Mouse (Mus musculus) heart, postnatal 10 days (tissue): ENCODE data around the gene Isl1. TPM values are rescaled to one million over a fixed set of nuclear protein-coding genes. Genes with fewer than 3 reads are reported as not detected.

Source experiments
- DNase-seq, 2 experiments: peaks; one replicate each; pipeline ENCODE4 v3.0.0; 2021
- intact Hi-C: fragments of 180-260 bp; cut with DNase I; formaldehyde crosslinking; loops from one replicate; pipeline ENCODE4 v1.15.1; 2025
- total RNA-seq, 2 experiments: library from RNA; stranded (reverse); gene quantifications; 2 replicates each; pipeline ENCODE4 v1.2.3; 2021

The Isl1 gene
- under 1 TPM; 0.42 to 0.43 TPM for total RNA-seq

DNA sequence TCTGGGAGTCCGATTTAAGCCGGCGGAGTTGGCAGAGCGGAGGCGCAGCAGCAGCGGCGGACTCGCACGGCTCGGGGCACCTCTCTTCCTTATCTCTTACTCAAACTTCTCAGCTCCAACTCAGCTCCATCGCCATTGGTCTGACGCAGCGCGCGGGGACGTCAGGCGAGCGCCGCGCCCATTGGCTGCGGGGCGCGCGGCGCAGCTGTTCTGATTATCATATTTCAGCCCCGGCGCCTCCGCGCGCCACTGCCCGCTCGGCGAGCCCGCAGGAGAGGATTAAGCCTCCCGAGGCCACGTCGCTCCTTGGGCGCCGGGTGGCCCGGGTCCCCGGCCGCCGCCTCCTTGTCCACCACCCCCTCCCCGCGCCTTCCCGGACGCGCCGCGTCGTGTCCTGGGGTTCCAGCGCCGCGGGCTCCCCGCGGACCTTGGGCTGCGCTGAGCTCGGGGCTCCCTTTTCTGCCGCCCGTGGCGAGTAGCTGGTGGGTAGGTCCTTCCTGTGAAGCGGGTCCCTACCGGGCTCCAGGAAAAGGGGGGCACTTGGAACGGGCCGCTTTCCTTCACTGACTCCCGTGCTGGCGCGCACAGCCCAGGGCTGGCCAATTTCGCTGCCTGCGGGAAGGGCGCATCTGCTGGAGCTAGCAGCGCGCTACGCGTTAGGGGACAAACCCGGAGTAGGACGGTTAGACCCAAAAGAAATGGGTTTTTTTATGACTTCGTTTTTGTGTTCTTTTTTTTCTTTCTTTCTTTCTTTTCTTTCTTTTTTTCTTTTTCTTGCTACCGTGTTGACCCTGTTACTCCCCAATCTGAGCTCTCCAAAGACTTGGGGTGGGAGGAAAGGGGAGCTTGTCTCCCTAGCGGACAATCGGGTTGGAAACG lies at the start of gene Isl1:
Gene Isl1 (minus strand): TSS at position 106 of the 879 bp plus-strand sequence.
- intact Hi-C loops = loop anchor here (5.0 kb wide), 2 partner anchors 397 to 1078 kb away; no protein-coding TSS in a partner anchor
- DNase-seq = peak; percentile 56 to 65

- intact Hi-C loops = no loop called here
Observed at GRCm38 (mm10) chr13:116335763-116336162, 26.3 kb upstream of the Isl1 start.

GRCm38 (mm10) chr13:116313636-116314530 lies 4.4 kb upstream of the Isl1 start:
- intact Hi-C loops = loop anchor here (5.0 kb wide), 2 partner anchors 393 to 1082 kb away; no protein-coding TSS in a partner anchor
- DNase-seq = no peak

More at GRCm38 (mm10) chr13:116335763-116336162, 26.3 kb upstream of the Isl1 start:
- no peak for DNase-seq

GRCm38 (mm10) chr13:116311871-116312720 lies 2.6 kb upstream of the Isl1 start:
- DNase-seq = no peak
- intact Hi-C loops = loop anchor here (5.0 kb wide), 2 partner anchors 395 to 1080 kb away; no protein-coding TSS in a partner anchor

GRCm38 (mm10) chr13:116311011-116311410 lies 1.5 kb upstream of the Isl1 start:
- no peak for DNase-seq
- intact Hi-C loops = loop anchor here (5.0 kb wide), 2 partner anchors 396 to 1079 kb away; no protein-coding TSS in a partner anchor

GRCm38 (mm10) chr13:116310463-116310765 lies 925 bp upstream of the Isl1 start:
- DNase-seq = no peak

DNA sequence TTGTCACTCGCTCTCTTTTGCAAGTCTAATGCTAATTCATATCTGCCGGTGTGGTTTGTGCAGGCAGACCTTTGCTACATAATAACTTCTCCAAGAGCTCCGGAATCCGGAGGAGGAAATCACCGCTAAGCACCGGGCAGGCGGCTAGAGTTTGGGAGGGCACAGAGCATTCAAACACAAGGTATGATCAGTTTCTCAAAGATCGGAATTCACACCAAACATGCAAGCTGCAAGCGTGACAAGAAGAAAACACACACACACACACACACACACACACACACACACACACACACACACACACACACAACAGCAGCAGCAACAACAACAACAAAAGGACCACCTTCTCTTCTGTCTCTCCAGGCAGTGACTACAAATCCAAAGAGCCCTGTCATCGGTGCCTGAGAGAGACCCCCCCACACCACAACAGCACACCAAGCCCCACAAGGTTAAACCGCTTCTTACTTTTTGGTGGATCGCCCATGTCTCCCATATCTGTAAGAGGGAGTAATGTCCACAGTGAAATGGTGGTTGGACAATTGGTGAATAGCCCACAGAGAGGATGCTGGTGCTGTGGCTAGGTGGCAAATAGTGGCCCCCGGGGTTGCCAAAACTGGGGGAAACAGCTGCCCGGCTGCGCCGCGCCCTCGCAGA lies 431 bp downstream of the Isl1 start:
- intact Hi-C loops = no loop called here

More at GRCm38 (mm10) chr13:116310463-116310765, 925 bp upstream of the Isl1 start:
- intact Hi-C loops = loop anchor here (5.0 kb wide), 2 partner anchors 397 to 1078 kb away; no protein-coding TSS in a partner anchor

GRCm38 (mm10) chr13:116308121-116308932 lies 1.2 kb downstream of the Isl1 start:
- intact Hi-C loops = no loop called here
- DNase-seq = no peak

More for the DNA sequence above, 431 bp downstream of the Isl1 start:
- DNase-seq = no peak

- DNase-seq = no peak
- intact Hi-C loops = no loop called here
Observed at GRCm38 (mm10) chr13:116306591-116306990, 2.9 kb downstream of the Isl1 start.

- no peak for DNase-seq
- intact Hi-C loops = no loop called here
Observed at GRCm38 (mm10) chr13:116305721-116306120, 3.8 kb downstream of the Isl1 start.

DNA sequence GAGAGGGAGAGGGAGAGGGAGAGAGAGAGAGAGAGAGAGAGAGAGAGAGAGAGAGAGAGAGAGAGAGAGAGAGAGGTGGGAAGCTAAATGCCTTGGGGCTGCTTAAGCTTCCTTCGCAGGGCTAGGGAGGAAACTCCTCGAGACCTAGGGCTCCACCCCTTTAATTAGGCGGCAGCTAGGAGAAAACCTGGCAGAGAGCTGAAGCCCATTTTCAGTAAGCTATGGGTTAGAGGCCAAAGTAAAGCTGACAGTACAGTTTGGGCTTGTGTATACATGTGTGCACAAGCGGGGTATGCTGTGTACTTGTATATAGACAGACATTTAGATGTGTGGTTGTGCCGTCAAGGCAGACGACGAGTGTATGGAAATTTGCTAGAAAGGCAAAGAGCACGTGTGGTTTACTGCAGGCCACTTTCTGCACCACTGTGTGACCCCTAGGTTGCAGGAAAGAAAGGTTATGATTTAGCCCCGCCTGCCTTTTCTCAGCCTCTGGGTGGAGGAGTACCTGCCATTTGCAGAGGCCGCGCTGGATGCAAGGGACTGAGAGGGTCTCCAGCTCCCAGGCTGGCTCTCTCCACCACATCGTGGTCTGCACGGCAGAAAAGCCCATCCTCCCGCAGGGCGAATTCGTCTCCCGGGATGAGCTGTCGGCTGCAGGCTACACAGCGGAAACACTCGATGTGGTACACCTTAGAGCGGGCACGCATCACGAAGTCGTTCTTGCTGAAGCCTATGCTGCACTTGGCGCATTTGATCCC lies 4.6 kb downstream of the Isl1 start:
- intact Hi-C loops = no loop called here

DNA sequence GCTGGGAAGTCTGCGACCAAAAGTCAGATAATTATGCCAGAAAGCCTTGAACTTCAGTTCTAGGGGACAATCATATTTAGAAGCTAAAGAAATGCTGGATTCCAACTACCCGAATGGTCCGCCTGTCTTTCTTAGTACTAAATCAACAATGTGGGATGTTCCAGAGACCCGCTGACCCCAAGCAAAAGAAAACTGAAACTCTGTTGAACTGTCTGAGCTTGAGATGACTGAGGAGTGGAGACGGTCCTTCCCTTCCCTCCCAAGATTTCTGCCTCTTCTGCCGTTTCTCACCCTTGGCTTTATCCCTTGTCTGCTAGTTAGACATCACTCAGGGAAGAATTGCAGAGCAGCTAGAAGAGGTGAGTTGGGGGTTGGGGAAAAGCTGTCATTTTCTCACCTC lies 5.7 kb downstream of the Isl1 start:
- intact Hi-C loops = no loop called here
- DNase-seq = no peak

More for the DNA sequence above, 4.6 kb downstream of the Isl1 start:
- DNase-seq = no peak

DNA sequence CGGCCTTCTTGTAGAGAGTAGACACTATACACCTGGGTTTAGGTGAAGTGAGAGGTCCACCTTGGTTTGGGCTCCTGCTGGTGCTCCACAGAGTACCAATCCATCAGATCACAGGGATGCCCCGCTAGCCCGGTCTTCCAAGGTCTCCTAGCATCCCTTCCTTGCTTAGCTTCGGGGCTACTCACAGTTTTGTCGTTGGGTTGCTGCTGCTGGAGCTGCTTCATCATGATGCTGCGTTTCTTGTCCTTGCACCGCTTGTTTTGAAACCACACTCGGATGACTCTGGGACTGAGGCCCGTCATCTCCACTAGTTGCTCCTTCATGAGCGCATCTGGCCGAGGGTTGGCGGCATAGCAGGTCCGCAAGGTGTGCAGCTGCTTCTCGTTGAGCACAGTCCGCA lies 6.6 kb downstream of the Isl1 start:
- intact Hi-C loops = no loop called here
- DNase-seq = no peak

DNA sequence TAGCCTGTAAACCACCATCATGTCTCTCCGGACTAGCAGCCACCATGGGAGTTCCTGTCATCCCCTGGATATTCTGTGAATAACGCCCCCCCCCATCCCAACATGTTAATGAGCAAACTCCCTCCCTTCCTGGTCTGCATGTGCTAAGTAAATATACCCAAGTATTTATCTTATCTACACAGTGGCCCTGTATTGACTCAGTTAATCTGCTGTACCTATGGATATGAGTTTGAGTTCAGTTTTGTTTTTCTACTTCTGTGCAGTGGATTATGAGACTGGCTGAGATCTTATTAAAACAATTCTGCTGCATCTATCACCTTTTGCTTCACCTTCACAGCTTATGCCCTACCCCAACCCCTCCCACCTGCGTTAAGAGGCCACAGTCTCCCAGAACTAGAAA lies 7.8 kb downstream of the Isl1 start:
- intact Hi-C loops = no loop called here
- DNase-seq = no peak

DNA sequence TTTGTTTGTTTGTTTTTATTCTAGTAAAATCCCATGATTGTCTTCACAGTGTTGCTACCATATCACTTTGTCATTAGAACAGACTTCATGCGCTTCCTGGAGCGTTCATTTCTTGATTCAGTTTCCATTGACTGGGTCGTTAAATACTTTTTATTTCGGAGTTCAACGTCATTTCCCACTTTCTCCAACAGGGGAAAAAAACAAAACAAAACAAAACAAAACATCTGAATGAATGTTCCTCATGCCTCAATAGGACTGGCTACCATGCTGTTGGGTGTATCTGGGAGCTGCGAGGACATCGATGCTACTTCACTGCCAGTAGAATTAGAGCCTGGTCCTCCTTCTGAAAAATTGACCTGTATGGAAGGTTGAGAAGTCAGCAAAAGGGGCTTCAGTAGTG lies 10.2 kb downstream of the Isl1 start:
- intact Hi-C loops = loop anchor here (10.0 kb wide), 1 partner anchor 844 kb away; no protein-coding TSS in a partner anchor

DNA sequence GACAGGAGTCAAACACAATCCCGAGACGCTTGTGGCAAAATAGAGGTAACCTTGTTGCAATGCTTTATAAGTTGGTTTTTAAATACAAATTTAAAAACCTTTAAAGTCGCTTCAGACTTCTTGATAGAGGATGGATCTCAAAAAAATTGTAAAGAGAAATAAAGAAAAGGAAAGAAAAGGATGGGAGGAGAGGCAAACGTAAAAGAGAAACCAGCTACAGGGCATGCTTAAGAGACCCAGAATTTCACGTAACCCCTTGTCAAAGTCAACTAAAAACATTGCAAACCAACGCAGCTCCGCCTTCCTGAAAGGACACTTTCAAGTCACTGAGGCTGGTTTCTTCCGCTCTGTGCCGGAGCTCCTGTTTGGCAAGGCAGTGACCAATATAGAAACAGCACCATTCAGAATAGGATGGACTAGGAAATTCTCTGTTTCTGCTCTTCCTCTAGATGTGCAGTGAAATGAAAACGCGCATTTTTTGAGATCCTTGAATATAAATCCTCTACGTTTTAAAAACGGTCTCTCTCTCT lies 10.8 kb downstream of the Isl1 start:
- intact Hi-C loops = loop anchor here (10.0 kb wide), 1 partner anchor 844 kb away; no protein-coding TSS in a partner anchor
- no peak for DNase-seq

More for the DNA sequence above, 10.2 kb downstream of the Isl1 start:
- no peak for DNase-seq

DNA sequence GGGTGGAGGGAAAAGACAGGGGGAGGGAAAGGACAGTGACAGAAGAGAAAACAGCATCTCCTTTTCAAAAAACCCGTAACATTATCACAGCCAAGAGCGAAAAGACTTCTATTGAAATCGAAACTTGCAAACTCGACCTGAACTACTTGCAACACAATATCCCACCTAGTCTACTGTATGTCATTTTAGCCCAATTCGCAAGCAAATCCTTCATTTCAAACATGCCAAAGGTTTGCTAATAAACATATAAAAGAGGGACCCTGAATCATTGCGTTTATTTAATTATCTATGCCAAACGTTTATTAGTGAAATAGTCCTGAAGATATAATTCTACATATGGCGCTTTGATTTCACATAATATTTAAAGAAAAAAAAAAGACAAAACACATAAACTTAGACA lies 11.5 kb downstream of the Isl1 start:
- intact Hi-C loops = loop anchor here (10.0 kb wide), 1 partner anchor 843 kb away; no protein-coding TSS in a partner anchor
- DNase-seq = no peak
